Mouse (Mus musculus): ENCODE data around the gene Zfp382.
"Not testable (repeated sequence)": the region's sequence is repeated elsewhere in the genome, so short reads cannot be mapped to it uniquely, and the experiment has no call there.

The Zfp382 gene

DNA sequence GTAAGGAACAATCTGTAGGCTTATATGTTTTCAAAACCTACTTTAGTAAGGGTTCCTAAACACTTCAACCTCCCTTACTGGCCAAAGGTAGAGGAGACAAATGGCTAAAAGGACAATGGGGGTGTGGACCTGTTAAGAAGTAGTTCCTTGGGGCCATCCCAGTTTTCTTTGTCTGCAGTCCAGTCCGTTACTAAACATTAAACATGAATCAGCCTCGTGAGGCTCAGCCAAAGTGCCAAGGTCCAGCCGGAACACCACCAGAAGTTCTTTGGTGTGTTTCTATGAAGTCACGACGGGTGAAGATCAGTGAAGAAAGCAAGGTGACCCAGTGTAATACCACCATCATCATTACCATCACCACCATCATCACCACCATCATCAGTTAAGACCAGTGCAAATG lies 25.3 kb downstream of the Zfp382 start:
- no peak for DNase-seq (ENCODE audit: inconsistent ontology term)

GRCm38 (mm10) chr7:30154040-30154439 lies 32.3 kb downstream of the Zfp382 start:
- DNase-seq (ENCODE audit: inconsistent ontology term), result no peak

DNA sequence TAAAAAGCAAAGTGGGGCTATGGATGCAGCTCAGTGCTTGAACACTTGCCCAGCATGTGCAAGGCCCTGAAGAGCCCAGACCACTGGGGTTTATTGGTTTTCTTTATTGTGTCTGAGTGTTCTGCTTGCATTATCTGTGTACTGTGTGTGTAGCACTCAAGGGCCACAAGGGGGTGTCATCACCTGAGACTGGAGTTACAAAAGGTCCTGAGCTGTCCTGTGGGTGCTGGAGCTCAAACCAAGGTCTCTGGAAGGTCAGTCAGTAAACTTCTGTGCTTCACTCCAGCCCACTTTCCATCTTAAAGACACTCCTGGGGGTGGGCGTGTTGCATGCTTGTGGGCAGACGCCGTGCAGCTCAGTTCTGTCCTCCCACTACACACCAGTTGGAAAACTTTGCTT lies 33.8 kb downstream of the Zfp382 start:
- no peak for DNase-seq (ENCODE audit: inconsistent ontology term)

- no peak for DNase-seq (ENCODE audit: inconsistent ontology term)
Measured at GRCm38 (mm10) chr7:30163113-30163512, 41.4 kb downstream of the Zfp382 start.

DNA sequence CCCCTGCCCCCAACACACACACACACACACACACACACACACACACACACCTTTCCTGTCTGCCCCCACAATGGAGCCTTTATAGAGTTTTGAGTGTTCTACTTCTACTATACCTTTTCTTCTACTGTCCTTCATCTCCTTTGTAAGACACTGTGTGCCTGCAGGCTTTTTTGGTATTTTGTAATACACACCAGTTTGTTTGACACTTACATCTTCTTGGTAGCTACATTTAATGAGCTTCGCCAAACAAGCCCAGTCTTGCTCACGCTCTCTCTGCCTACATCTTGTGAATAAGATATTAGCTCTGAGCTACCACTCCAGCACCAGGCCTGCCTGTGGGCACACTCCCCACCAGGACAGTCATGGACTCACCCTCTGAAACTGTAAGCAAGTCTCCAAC lies 43.0 kb downstream of the Zfp382 start:
- DNase-seq (ENCODE audit: inconsistent ontology term), result no peak

DNA sequence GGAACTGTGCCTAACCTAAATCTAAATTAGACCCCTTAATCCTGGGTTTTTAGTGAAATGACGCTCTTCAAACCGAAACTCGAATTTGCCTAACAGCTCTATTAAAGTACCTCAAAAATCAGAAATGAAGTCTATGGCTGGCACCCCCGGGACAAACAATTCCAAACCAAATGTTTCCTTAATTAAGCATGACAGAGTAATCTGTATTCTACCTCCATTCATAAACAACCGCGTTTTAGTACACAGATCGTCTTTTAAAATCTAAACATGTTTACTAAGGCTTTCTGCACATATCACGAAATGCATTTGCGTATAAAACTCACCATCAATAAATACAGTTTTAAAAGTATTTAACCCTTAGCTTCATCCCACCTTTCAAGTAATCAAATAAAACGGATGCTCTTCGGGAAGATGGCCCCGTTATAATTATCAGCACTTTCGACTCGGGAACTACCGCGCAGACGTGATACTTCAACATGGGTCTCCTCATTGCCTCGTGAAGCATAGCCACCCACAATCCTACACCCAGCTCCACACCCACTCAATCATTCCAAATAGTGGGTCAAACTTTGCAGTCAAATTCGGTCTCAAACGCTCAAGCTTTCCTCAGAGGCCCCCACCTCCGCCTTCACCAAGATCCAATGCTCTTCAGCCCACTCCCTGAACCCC lies 47.3 kb downstream of the Zfp382 start:
- no peak for DNase-seq (ENCODE audit: inconsistent ontology term)

DNA sequence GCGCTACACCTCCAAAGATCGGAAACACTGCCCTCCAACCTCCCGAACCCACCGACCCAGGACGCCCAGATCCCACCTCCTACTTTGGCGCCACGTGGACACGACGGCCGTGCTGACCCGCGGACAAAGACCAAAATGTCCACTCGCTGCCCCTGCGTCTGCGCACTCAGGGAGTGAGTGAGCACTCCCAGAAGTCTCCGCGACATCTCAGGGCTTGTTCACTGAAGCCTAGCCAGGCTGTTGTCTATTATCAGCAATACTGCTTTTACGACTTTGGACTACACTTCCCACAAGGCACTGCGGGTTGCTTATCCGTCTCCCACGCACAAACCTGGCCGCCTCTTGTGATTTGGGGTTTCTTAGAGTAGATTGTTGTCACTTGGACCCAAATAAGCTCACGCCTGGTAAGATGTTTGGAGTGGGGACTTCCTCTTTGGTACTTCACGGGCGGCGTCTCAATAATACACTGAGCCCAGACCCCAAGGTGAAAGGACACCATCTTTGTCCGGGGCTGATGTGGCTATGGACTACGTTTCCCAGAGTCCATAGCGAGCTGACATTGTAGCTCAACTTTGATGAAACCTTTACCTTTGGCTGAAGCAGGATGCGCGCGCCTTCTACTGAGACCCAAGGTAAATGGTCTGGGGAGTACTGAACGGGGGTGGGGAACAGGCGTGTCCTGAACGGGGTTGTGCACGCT lies 48.0 kb downstream of the Zfp382 start, which contains the start of gene Zfp146:
Gene Zfp146 (minus strand): TSS at position 168 of the 700 bp plus-strand sequence.
- DNase-seq (ENCODE audit: inconsistent ontology term), result peak; percentile 96

- DNase-seq (ENCODE audit: inconsistent ontology term), result no peak
Measured at GRCm38 (mm10) chr7:30170283-30170951, 48.7 kb downstream of the Zfp382 start.

DNA sequence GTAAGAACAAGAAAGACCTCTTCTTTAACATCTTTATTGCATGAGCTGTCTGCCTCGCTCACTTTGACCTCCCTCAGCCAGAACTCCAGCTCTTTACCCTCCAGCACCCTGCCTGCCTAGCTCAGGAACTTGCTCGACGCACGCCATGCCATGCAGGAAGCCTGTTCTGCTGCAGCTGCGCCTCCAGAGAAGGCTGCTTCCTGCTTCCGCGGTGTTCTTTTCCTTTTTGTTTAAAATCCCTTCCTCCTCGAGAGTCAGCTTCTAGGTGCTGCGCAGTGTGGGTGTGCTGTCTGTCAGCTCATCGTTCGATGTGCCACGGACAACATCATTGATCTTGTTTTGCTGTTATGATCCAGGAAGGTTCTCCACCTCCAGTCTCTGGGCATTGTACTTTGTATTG lies 54.7 kb downstream of the Zfp382 start:
- DNase-seq (ENCODE audit: inconsistent ontology term), result no peak

DNA sequence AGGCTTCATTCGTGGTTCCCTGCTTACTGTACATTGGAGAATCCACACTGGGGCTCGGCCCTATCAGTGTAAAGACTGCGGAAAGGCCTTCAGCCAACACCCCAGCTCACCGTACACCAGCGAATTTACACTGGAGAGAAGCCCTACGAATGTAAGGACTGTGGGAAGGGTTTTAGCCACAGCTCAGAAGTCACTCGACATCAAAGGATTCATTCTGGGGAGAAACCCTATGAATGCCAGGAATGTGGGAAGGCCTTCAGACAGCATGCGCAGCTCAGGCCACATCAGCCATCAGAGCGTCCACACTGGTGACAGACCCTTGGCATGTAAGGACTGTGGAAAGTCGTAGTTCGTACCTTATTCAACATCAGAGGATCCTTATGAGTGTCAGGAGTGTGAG lies 56.5 kb downstream of the Zfp382 start:
- DNase-seq (ENCODE audit: inconsistent ontology term), result no peak

DNA sequence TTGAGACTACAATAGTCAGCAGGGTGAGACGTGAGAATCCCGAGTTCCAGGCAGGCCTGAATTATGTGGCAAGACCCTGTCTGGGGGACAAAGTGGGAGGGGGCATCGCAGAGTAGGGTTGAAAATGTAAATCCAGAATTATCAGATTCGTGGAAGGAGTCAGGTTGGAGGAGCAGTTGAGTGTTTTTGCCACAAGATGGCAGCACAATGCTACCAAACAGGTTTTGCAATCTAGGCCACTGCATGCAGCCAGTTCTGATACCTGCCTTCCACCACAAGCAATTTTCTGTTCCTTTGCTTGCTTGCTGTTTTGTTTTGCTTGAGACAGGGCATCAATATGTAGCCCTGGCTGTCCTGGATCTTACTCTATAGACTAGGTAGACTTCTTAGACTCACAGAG lies 59.6 kb downstream of the Zfp382 start:
- DNase-seq (ENCODE audit: inconsistent ontology term), result peak; percentile 27

- DNase-seq (ENCODE audit: inconsistent ontology term), result not testable (repeated sequence)
Measured at GRCm38 (mm10) chr7:30181929-30182328, 60.2 kb downstream of the Zfp382 start.

DNA sequence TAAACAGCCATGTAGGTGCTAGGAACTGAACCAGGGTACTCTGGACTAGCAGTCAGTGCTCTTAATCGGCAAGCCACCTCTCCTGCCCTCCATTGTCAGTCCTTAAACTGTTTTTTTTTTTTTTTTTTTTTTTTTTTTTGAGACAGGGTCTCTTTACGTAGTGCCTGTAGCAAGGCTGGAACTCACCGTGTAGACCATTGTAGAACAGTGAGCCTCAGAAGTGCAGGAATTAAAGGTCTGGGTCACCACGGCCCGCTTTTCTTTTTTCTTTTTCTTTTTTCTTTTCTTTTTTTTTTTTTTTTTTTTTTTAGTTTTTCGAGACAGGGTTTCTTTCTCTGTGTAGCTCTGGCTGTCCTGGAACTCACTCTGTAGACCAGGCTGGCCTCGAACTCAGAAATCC lies 61.4 kb downstream of the Zfp382 start:
- DNase-seq (ENCODE audit: inconsistent ontology term), result not testable (repeated sequence)

DNA sequence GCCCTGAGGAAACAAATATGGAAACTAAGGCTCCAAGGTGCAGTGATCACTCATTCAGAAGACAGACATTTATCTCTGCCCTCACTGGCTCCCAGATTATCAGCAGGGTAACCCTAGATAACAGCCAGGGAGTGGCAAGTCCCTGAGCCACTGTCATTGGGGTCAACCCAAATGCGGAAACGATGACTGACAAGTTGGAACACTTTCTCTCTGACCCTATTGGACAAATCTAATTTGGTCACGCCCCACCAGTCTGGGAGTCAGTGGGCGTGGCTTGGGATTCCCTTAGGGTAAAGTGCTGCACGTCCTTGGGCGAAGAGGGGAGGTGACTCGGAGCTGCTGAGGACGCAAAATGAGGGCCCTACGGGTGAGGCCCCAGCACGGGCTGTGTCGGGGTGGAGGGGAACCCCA lies 62.1 kb downstream of the Zfp382 start, which contains the start of gene Cox7a1:
Gene Cox7a1 (plus strand): TSS at position 266 of the 411 bp plus-strand sequence.
- DNase-seq (ENCODE audit: inconsistent ontology term), result peak; percentile 94

Data from Muller cell, postnatal 12 days (primary cell).